Mouse (Mus musculus) MEL (cell line): ENCODE data around the gene Fam57b. TPM values are rescaled to one million over a fixed set of nuclear protein-coding genes. Genes with fewer than 3 reads are reported as not detected.

ENCODE experiments used
- DNase-seq: peaks from one replicate; pipeline ENCODE4 v3.0.0; 2011; ENCODE audit warnings: low read depth, low spot score
- H3K27ac ChIP-seq: 2 replicates; pipeline ENCODE4 v1.5.1; 2012; ENCODE audit warnings: low read depth, mild to moderate bottlenecking, control low read depth, low read length, moderate library complexity; ENCODE audit not compliant: control insufficient read depth
- H3K27me3 ChIP-seq, 2 experiments: fragments of 150-350 bp in 1 of 2; sonication (generic) in 1 of 2; 2 replicates each; pipeline ENCODE4 v1.6.1; 2012; ENCODE audit warnings: low read length in 2 of 2, mild to moderate bottlenecking in 2 of 2, improper control_type of control experiment in 1 of 2, moderate library complexity in 1 of 2; ENCODE audit not compliant: insufficient read depth in 2 of 2, control insufficient read depth in 1 of 2
- H3K36me3 ChIP-seq, 2 experiments: 2 replicates each; pipeline ENCODE4 v1.6.1; 2012 to 2014; ENCODE audit warnings: low read length in 2 of 2, improper control_type of control experiment in 1 of 2, inconsistent platforms in 1 of 2, mild to moderate bottlenecking in 1 of 2; ENCODE audit not compliant: insufficient read depth in 2 of 2, control insufficient read depth in 1 of 2
- H3K4me1 ChIP-seq, 2 experiments: fragments of 150-350 bp in 1 of 2; sonication (generic) in 1 of 2; 2 replicates each; pipeline ENCODE4 v1.6.1; 2012; ENCODE audit warnings: low read length in 2 of 2, improper control_type of control experiment in 1 of 2, mild to moderate bottlenecking in 1 of 2; ENCODE audit not compliant: insufficient read depth in 2 of 2, control insufficient read depth in 1 of 2
- H3K4me3 ChIP-seq, 2 experiments: fragments of 150-350 bp in 1 of 2; sonication (generic) in 1 of 2; 2 replicates each; pipeline ENCODE4 v1.5.1; 2012; ENCODE audit warnings: low read depth in 2 of 2, low read length in 2 of 2, mild to moderate bottlenecking in 2 of 2, moderate library complexity in 2 of 2, control low read depth in 1 of 2, improper control_type of control experiment in 1 of 2; ENCODE audit not compliant: control insufficient read depth in 1 of 2, insufficient read depth in 1 of 2
- H3K79me2 ChIP-seq: 2 replicates; pipeline ENCODE4 v1.6.1; 2012; ENCODE audit warnings: mild to moderate bottlenecking, low read length, moderate library complexity; ENCODE audit not compliant: control insufficient read depth, poor library complexity, insufficient read depth
- H3K9ac ChIP-seq: 2 replicates; pipeline ENCODE4 v1.6.1; 2012; ENCODE audit warnings: low read depth, mild to moderate bottlenecking, control low read depth, low read length, moderate library complexity; ENCODE audit not compliant: control insufficient read depth, poor library complexity, severe bottlenecking
- H3K9me3 ChIP-seq: fragments of 150-350 bp; sonication (generic); replicated peaks from 2 replicates; pipeline ENCODE4 v1.6.1; 2012; ENCODE audit warnings: mild to moderate bottlenecking, low read length, improper control_type of control experiment, moderate library complexity; ENCODE audit not compliant: insufficient read depth
- CHD1 ChIP-seq: IDR thresholded peaks from 2 replicates; pipeline ENCODE4 v1.6.1; 2012; ENCODE audit warnings: low read depth, mild to moderate bottlenecking, inconsistent platforms, low read length, improper control_type of control experiment
- E2F4 ChIP-seq: IDR thresholded peaks from 2 replicates; pipeline ENCODE4 v1.6.1; 2011; ENCODE audit warnings: low read depth, low read length, improper control_type of control experiment, borderline replicate concordance
- ETS1 ChIP-seq: IDR thresholded peaks from 2 replicates; pipeline ENCODE4 v1.6.1; 2012; ENCODE audit warnings: low read depth, mild to moderate bottlenecking, inconsistent platforms, low read length, improper control_type of control experiment, moderate library complexity
- GATA1 ChIP-seq: IDR thresholded peaks from 2 replicates; pipeline ENCODE4 v1.6.1; 2011; ENCODE audit warnings: low read depth, low read length, improper control_type of control experiment
- KAT2A ChIP-seq: conservative IDR thresholded peaks from 2 replicates; pipeline ENCODE4 v1.6.1; 2012; ENCODE audit warnings: low read depth, low read length, improper control_type of control experiment, inconsistent platforms
- MAX ChIP-seq: IDR thresholded peaks from 2 replicates; pipeline ENCODE4 v1.6.1; 2011; ENCODE audit warnings: low read length, improper control_type of control experiment
- MAZ ChIP-seq: IDR thresholded peaks from 2 replicates; pipeline ENCODE4 v1.6.1; 2012; ENCODE audit warnings: low read depth, mild to moderate bottlenecking, inconsistent platforms, low read length, improper control_type of control experiment
- MEF2A ChIP-seq: IDR thresholded peaks from 2 replicates; pipeline ENCODE4 v1.6.1; 2014; ENCODE audit warnings: low read depth, mild to moderate bottlenecking, inconsistent platforms, low read length, improper control_type of control experiment; ENCODE audit not compliant: poor library complexity, insufficient replicate concordance, severe bottlenecking; ENCODE audit errors: extremely low read depth
- NELFE ChIP-seq: IDR thresholded peaks from 2 replicates; pipeline ENCODE4 v1.6.1; 2011; ENCODE audit warnings: low read depth, low read length, improper control_type of control experiment
- NRF1 ChIP-seq: IDR thresholded peaks from 2 replicates; pipeline ENCODE4 v1.6.1; 2014; ENCODE audit warnings: low read depth, mild to moderate bottlenecking, inconsistent platforms, low read length, improper control_type of control experiment, moderate library complexity; ENCODE audit not compliant: poor library complexity, insufficient read depth, severe bottlenecking
- POLR2A ChIP-seq, 2 experiments: IDR thresholded peaks; 2 replicates each; pipeline ENCODE4 v1.6.1; 2011 to 2012; ENCODE audit warnings: low read length in 2 of 2, mild to moderate bottlenecking in 2 of 2, control low read depth in 1 of 2, improper control_type of control experiment in 1 of 2, low read depth in 1 of 2, moderate library complexity in 1 of 2; ENCODE audit not compliant: control insufficient read depth in 1 of 2, insufficient read depth in 1 of 2, poor library complexity in 1 of 2
- POLR2AphosphoS2 ChIP-seq: IDR thresholded peaks from 2 replicates; pipeline ENCODE4 v1.6.1; 2011; ENCODE audit warnings: low read length, improper control_type of control experiment
- POLR2AphosphoS5 ChIP-seq: IDR thresholded peaks from 2 replicates; pipeline ENCODE4 v1.6.1; 2012; ENCODE audit warnings: low read depth, borderline replicate concordance, mild to moderate bottlenecking, inconsistent platforms, low read length, moderate library complexity, mixed read lengths
- RCOR1 ChIP-seq: IDR thresholded peaks from 2 replicates; pipeline ENCODE4 v1.6.1; 2012; ENCODE audit warnings: low read depth, mild to moderate bottlenecking, inconsistent platforms, low read length, improper control_type of control experiment
- SIN3A ChIP-seq: IDR thresholded peaks from 2 replicates; pipeline ENCODE4 v1.6.1; 2012; ENCODE audit warnings: low read length, improper control_type of control experiment, inconsistent platforms
- SMC3 ChIP-seq: IDR thresholded peaks from 2 replicates; pipeline ENCODE4 v1.6.1; 2011; ENCODE audit warnings: low read depth, low read length, improper control_type of control experiment
- UBTF ChIP-seq: IDR thresholded peaks from 2 replicates; pipeline ENCODE4 v1.6.1; 2012; ENCODE audit warnings: low read depth, mild to moderate bottlenecking, inconsistent platforms, low read length, improper control_type of control experiment, moderate library complexity, borderline replicate concordance; ENCODE audit not compliant: insufficient read depth
- USF1 ChIP-seq: IDR thresholded peaks from 2 replicates; pipeline ENCODE4 v1.6.1; 2014; ENCODE audit warnings: low read depth, mild to moderate bottlenecking, inconsistent platforms, low read length, improper control_type of control experiment, moderate library complexity
- ZKSCAN1 ChIP-seq: IDR thresholded peaks from 2 replicates; pipeline ENCODE4 v1.6.1; 2012; ENCODE audit warnings: low read depth, mild to moderate bottlenecking, inconsistent platforms, low read length, improper control_type of control experiment, moderate library complexity
- ZNF384 ChIP-seq: IDR thresholded peaks from 2 replicates; pipeline ENCODE4 v1.6.1; 2012; ENCODE audit warnings: low read depth, mild to moderate bottlenecking, inconsistent platforms, low read length, improper control_type of control experiment
- polyA plus RNA-seq, 2 experiments: library from polyadenylated mRNA; stranded (reverse) in 1 of 2; unstranded in 1 of 2; fragments of >175 nt in 1 of 2; fragments of >200 nt in 1 of 2; gene quantifications; 2 replicates each; pipeline versions ENCODE4 v1.2.1 to v1.2.4; 2012; ENCODE audit warnings: low replicate concordance in 2 of 2, low read depth in 1 of 2; ENCODE audit not compliant: insufficient read length in 2 of 2, insufficient read depth in 1 of 2, missing spikeins in 1 of 2
- total RNA-seq: library from RNA; depleted of rRNA; stranded (reverse); fragments of 300-350 nt; gene quantifications from 2 replicates; pipeline ENCODE4 v1.2.3, GENCODE M21; 2012

Gene Fam57b
- total and polyA plus RNA-seq, 3 experiments, result 0.50 to 1.7 TPM; not detected in 1

DNA sequence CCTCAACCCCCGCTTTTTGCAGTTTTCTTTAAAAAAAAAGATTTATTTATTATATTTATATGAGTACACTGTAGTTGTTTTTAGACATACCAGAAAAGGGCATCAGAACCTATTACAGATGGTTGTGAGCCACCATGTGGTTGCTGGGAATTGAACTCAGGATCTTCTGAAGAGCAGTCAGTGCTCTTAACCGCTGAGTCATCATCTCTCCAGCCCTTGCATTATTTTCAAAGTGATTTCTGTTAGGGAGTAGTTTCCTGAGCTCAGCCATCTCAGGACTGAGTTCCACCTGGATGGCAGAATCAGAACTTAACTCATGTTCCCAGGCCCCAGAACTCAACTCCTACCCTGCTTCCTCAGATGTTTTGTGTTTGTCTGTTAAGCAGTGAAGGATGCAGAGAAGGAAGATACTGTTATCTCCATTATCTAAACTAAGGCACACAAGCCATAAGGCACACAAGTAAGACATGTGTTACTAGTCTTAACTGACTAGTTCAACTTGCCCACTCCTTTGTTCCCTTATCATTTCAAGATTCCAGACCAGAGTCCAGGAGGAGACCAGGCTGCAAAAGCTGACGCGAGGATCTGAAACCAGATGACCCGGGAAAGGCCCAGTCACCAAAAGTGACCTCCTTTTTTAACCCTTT lies 12.4 kb downstream of the Fam57b start (continued):
- TF ChIP-seq ZNF384 (no peak), POLR2AphosphoS5 (no peak), E2F4 (0 out of 2 replicates have a peak, but pooled peaks have one; percentile 56)
- TF ChIP-seq, all 39 proteins: peak for 11

DNA sequence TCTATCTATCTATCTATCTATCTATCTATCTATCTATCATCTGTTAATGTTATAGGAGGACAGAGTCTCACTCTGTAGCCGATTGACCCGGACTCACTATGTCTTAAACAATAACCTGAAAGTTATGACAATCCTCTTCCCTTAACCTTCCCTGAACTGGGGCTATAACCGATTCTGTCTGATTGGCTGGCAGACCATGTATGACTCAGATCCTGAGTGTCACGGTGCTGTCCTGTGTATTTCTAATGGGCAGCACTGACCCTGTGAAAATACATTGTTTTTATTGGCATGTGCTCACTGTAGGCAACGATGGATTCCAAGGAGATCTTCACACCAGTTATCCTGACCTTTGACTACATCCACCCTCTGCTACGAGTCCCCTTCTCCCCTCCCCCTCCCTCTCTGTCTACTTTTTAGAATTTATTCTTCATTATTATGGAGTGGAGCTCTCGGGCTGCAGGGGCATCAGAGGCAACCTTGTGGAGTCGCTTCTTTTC lies 18.3 kb downstream of the Fam57b start:
- no peak overlapping the region for H3K27ac ChIP-seq
- H3K79me2 ChIP-seq, result no peaks in the 10 kb centered on the region
- DNase-seq, result no peak
- H3K9me3 ChIP-seq, result no peaks in the 10 kb centered on the region
- no peaks in the 10 kb centered on the region for H3K36me3 ChIP-seq
- peak; percentile 20; the same call in 1 of the 2 replicates for TF ChIP-seq GATA1
- TF ChIP-seq RCOR1, result no peak
- TF ChIP-seq, all 39 proteins: peak for 1
- no peak overlapping the region for H3K9ac ChIP-seq
- no peak overlapping the region for H3K4me3 ChIP-seq
- H3K4me1 ChIP-seq, result no peaks in the 10 kb centered on the region; a peak in 1 of 4 replicates
- 0 out of 4 replicates have a peak, but pooled peaks cover 2% of the 10 kb centered on the region in 2 experiments for H3K27me3 ChIP-seq

DNA sequence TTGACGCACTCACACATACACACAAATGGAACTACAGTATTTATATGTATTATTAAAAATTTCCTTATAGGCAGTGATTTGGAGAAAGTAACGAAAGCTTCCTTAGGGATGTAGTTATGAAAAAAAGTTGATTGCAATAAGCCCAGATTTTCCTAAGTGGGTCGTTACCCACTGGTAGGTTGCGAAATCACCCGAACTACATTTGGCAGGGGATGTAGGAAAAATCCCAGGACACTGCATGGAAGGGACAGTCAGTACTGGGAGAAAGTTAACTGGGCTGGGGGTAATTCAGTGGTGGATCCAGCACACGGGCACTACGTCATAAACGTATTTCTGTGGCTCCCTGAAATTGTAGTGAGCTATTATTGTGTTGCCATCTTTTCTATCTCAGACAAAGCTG lies 19.0 kb downstream of the Fam57b start:
- Histone ChIP-seq H3K27me3 (0 out of 4 replicates have a peak, but pooled peaks cover 2% of the 10 kb centered on the region in 2 experiments), H3K9me3 (no peaks in the 10 kb centered on the region), H3K4me1 (no peaks in the 10 kb centered on the region; a peak in 1 of 4 replicates), H3K9ac (no peak overlapping the region), H3K36me3 (no peaks in the 10 kb centered on the region), H3K4me3 (no peak overlapping the region), H3K79me2 (no peaks in the 10 kb centered on the region), H3K27ac (no peak overlapping the region)
- DNase-seq, result no peak
- TF ChIP-seq MAX (no peak), RCOR1 (no peak), UBTF (no peak), ZKSCAN1 (no peak), MAZ (no peak), CHD1 (no peak), POLR2AphosphoS2 (no peak), POLR2A (IDR thresholded peaks at IDR 0.05; ENCODE audit: control insufficient read depth in 1 of 2, insufficient read depth in 1 of 2, low read depth in 1 of 2, low read length in 2 of 2, poor library complexity in 1 of 2) (no peak), NRF1 (no peak), SMC3 (no peak), USF1 (no peak), MEF2A (no peak), ETS1 (no peak), SIN3A (no peak), NELFE (no peak), KAT2A (no peak)
